Mouse (Mus musculus) lung, embryonic 14.5 days (tissue): Measurements from ENCODE around the gene Actg2. TPM values are rescaled to one million over a fixed set of nuclear protein-coding genes. Genes with fewer than 3 reads are reported as not detected.

Experiments
- ATAC-seq: fragments of 200-750 bp; cut with Nextera tagmentation; 2 replicates; pipeline ENCODE4 v1.8.0; 2017; ENCODE audit warnings: mild to moderate bottlenecking, moderate TSS enrichment, moderate library complexity; ENCODE audit not compliant: insufficient read depth
- DNase-seq: peaks from one replicate; pipeline ENCODE4 v3.0.0-alpha.2; 2015
- H3K27ac ChIP-seq: fragments of 300-500 bp; sonication (generic); 2 replicates; pipeline ENCODE4 v1.5.1; 2014; ENCODE audit warnings: low read depth, mild to moderate bottlenecking, moderate library complexity
- H3K27me3 ChIP-seq: fragments of 300-500 bp; sonication (generic); 2 replicates; pipeline ENCODE4 v1.6.1; 2014; ENCODE audit warnings: low read length, control low read depth; ENCODE audit not compliant: insufficient read depth
- H3K36me3 ChIP-seq: fragments of 300-500 bp; sonication (generic); 2 replicates; pipeline ENCODE4 v1.6.1; 2014; ENCODE audit warnings: control low read depth; ENCODE audit not compliant: insufficient read depth
- H3K4me1 ChIP-seq: fragments of 300-500 bp; sonication (generic); 2 replicates; pipeline ENCODE4 v1.6.1; 2014; ENCODE audit warnings: antibody characterized with exemption, control low read depth; ENCODE audit not compliant: insufficient read depth
- H3K4me2 ChIP-seq: fragments of 300-500 bp; sonication (generic); 2 replicates; pipeline ENCODE4 v1.6.1; 2014; ENCODE audit warnings: mild to moderate bottlenecking
- H3K4me3 ChIP-seq: fragments of 300-500 bp; sonication (generic); 2 replicates; pipeline ENCODE4 v1.5.1; 2014; ENCODE audit warnings: low read depth, low read length
- H3K9ac ChIP-seq: fragments of 300-500 bp; sonication (generic); 2 replicates; pipeline ENCODE4 v1.6.1; 2014
- H3K9me3 ChIP-seq: fragments of 300-500 bp; sonication (generic); 2 replicates; pipeline ENCODE4 v1.6.1; 2016; ENCODE audit warnings: low read depth, low read length, control low read depth
- CTCF ChIP-seq: IDR thresholded peaks from 2 replicates; pipeline ENCODE4 v1.5.1; 2016; ENCODE audit warnings: antibody characterized with exemption, low read depth
- WGBS: fragments of 180-500 bp; shearing (Covaris S2); extraction: QIAGEN DNeasy Blood & Tissue Kit; methylation state at CpG from one replicate; pipeline ENCODE4 v1.1.7; 2014; 5-methylcytosine and 5-hydroxymethylcytosine counted together
- polyA plus RNA-seq: library from polyadenylated mRNA; unstranded; fragments of >200 nt; fragmentation: Nextera tagmentation; extraction: Ambion mirVana; gene quantifications from 2 replicates; pipeline ENCODE4 v1.2.1, GENCODE M21; 2014

Gene Actg2
- polyA plus RNA-seq, 1 experiment from 2014 or later: 204 TPM

DNA sequence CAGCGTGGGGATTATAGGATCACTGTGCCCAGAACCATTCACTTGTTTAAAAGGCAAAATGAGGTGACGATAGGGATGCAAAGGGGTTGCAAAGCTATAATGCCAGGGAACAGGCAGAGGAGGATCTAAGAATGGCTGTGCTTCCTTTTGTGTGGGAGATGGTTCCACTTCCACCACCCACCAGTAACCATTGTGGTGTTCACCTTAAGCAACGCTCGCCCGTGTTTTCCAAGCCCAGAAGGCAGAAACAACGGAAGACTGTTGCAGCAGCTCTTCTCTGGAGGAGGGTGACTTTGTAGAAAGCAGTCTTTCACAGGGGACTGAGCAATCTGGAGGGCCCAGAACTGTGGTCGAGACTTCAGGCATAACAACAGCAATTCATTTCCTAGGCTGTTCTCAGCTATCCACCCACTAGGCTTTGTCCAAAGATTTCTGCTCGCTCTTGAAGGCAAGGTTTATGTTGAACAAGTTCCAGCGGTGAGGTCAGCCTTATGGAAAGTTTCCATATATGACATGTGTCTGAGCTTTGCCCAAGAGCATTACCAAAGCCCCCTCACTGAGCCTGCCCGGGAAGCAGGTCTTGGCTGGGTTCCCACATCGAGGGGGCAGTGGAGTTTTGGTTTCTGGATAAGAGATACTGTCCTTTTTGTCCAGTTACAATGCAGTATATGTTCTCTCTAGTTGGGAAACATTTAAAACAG is 5.8 kb upstream of the Actg2 start:
- peak; percentile 91 for DNase-seq
- no peak overlapping the region for H3K4me3 ChIP-seq
- whole genome bisulfite sequencing: 61% methylated on average over 11 of the region's 11 CpGs
- ATAC-seq: peak; percentile 79
- H3K9me3 ChIP-seq: no peaks in the 10 kb centered on the region
- no peaks in the 10 kb centered on the region for H3K27me3 ChIP-seq
- peaks cover 2% of the 10 kb centered on the region; the same call in 1 of the 2 replicates for H3K36me3 ChIP-seq
- peak overlapping the region; percentile 89 for H3K27ac ChIP-seq
- no peak overlapping the region for H3K4me2 ChIP-seq
- peaks cover 5% of the 10 kb centered on the region; the same call in 1 of the 2 replicates for H3K4me1 ChIP-seq
- H3K9ac ChIP-seq: no peak overlapping the region
- no peak for TF ChIP-seq CTCF

DNA sequence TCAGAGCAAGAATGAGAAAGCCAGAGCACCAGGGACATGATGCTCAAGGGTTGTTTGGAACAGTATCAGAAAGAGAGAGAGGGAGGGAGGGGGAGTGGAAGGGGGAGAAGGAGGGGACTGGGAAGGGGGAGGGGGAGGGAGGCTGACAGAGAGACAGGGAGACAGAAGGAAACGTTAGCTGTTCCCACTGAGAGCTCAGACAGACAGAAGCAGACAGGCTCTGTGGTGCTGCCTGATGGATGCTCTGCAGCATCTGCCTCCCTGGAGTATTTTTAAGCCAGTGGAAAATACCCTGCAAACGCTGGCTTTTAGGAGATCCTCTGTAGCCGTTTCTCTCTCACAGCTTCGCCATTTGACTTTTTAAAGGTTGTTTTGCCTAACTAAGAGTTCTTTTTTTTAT is 4.0 kb upstream of the Actg2 start:
- H3K4me3 ChIP-seq: no peak overlapping the region
- TF ChIP-seq CTCF: no peak
- H3K27ac ChIP-seq: peak overlapping the region; percentile 76
- no peaks in the 10 kb centered on the region for H3K36me3 ChIP-seq
- 31% methylated on average over 4 of the region's 4 CpGs for WGBS
- H3K4me2 ChIP-seq: no peak overlapping the region
- DNase-seq: peak; percentile 56
- H3K27me3 ChIP-seq: no peaks in the 10 kb centered on the region
- ATAC-seq: peak; percentile 57; the same call in 1 of the 2 replicates
- H3K4me1 ChIP-seq: peaks cover 5% of the 10 kb centered on the region; the same call in 1 of the 2 replicates
- no peaks in the 10 kb centered on the region for H3K9me3 ChIP-seq
- no peak overlapping the region for H3K9ac ChIP-seq

DNA sequence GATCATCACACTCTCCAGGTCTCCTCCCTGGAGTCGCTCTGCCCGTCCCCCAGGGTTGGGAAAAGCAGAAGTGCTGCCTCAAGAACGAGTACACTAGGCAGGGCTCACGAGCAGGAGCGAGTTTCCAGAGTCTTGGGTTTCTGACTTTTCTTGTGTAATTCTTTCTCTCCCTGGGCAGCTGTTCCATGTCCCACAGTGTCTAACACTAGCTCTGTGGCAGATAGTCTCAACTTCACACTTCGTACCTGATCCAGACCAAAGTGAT is 662 bp upstream of the Actg2 start:
- ATAC-seq (0 out of 2 replicates have a peak, but pooled peaks have one; percentile 31), DNase-seq (no peak)
- H3K27ac ChIP-seq: peak overlapping the region; percentile 78
- H3K4me1 ChIP-seq: peaks cover 3% of the 10 kb centered on the region; the same call in 1 of the 2 replicates
- no peak for TF ChIP-seq CTCF
- H3K4me2 ChIP-seq: no peak overlapping the region
- no peak overlapping the region for H3K9ac ChIP-seq
- H3K36me3 ChIP-seq: no peaks in the 10 kb centered on the region
- H3K27me3 ChIP-seq: no peaks in the 10 kb centered on the region
- H3K9me3 ChIP-seq: no peaks in the 10 kb centered on the region
- H3K4me3 ChIP-seq: no peak overlapping the region
- 40% methylated on average over 6 of the region's 6 CpGs for WGBS

DNA sequence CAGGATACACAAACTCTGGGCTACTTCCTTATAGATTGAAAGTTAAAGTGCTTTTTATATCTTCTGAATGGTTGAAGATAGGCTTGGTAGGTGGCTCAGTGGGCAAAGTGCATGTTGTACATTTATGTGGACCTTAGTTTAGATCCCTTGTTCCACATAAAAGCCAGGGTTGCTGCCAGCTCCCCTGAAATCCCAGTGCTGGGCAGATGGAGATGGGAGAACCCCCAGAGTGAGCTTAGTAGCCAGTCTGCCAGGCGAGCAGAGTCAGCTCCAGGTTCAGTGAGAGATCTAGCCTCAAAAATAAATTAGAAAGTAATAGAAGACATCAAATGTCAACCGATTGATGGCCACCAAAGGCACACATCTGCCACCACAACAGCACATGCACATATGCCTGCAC is 3.5 kb downstream of the Actg2 start:
- ATAC-seq (no peak), DNase-seq (no peak)
- H3K4me2 ChIP-seq: peak overlapping the region; percentile 42
- no peaks in the 10 kb centered on the region for H3K9me3 ChIP-seq
- no peak for TF ChIP-seq CTCF
- H3K4me1 ChIP-seq: no peaks in the 10 kb centered on the region
- no peak overlapping the region for H3K9ac ChIP-seq
- H3K36me3 ChIP-seq: no peaks in the 10 kb centered on the region
- WGBS: 80% methylated on average over 2 of the region's 2 CpGs
- no peak overlapping the region for H3K27ac ChIP-seq
- H3K4me3 ChIP-seq: no peak overlapping the region
- no peaks in the 10 kb centered on the region for H3K27me3 ChIP-seq

DNA sequence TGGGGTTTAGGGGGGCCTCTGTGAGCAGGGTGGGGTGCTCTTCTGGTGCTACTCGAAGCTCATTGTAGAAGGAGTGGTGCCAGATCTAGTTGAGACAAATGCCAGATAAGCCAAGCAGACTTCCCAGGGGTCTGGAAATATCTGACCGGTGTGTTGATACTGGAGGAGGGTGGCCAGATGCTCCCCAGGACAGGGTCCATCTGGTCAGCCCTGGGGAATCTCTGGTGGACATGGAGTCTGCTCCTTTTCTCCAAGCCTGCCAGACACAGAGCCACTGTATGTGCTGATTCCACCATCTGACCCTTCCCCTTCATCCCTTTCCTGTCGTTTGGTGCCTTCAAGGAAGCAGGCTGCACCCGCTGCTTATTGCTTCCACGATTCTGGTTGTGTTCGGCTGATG is 12.9 kb downstream of the Actg2 start:
- WGBS: 25% methylated on average over 6 of the region's 6 CpGs
- Histone ChIP-seq H3K9ac (no peak overlapping the region), H3K4me2 (no peak overlapping the region), H3K27ac (no peak overlapping the region), H3K27me3 (no peaks in the 10 kb centered on the region), H3K4me1 (no peaks in the 10 kb centered on the region), H3K9me3 (no peaks in the 10 kb centered on the region), H3K4me3 (no peak overlapping the region), H3K36me3 (no peaks in the 10 kb centered on the region)
- DNase-seq (no peak), ATAC-seq (no peak)
- TF ChIP-seq CTCF: no peak

DNA sequence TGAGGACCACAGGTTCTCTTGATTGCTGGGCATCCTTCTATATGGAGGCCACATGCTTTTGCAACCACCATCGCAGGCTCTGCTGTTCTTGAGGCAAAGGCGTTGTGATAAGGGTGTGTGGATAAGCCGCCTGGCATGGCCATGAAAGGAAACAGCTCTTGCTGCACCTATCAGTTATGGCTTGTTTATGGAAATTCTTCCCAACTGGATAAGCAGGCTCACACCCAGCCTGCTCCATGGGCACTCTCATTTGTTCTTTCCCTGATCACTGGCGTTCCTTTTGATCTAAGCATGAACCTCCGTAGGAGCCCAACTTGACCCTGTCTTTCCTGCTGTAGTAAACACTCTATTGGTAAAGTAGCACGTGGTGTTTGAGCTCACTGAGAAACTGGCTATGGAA is 14.3 kb downstream of the Actg2 start:
- Histone ChIP-seq H3K4me2 (no peak overlapping the region), H3K27ac (no peak overlapping the region), H3K9me3 (no peaks in the 10 kb centered on the region), H3K4me3 (no peak overlapping the region), H3K27me3 (no peaks in the 10 kb centered on the region), H3K4me1 (no peaks in the 10 kb centered on the region), H3K9ac (no peak overlapping the region), H3K36me3 (no peaks in the 10 kb centered on the region)
- no peak for DNase-seq
- TF ChIP-seq CTCF: no peak
- ATAC-seq: no peak
- 47% methylated on average over 6 of the region's 6 CpGs for WGBS

DNA sequence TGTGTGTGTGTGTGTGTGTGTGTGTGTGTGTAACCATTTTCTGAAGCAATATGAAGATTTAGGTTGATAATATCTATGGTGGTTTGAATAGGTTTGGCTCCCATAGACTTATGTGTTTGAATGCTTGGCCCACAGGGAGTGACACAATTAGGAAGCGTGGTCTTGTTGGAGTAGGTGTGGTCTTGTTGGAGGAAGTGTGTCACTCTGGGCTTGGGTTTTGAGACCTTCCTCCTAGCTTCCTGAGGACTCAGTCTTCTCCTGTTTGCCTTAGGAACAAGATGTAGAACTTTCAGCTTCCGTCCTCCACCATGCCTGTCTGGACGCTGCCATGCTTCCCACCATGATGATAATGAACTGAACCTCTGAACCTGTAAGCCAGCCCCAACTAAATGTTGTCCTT is 17.4 kb downstream of the Actg2 start:
- no peak for TF ChIP-seq CTCF
- ATAC-seq (no peak), DNase-seq (no peak)
- no peak overlapping the region for H3K9ac ChIP-seq
- no peak overlapping the region for H3K4me3 ChIP-seq
- no peaks in the 10 kb centered on the region for H3K27me3 ChIP-seq
- no peaks in the 10 kb centered on the region for H3K9me3 ChIP-seq
- no peaks in the 10 kb centered on the region for H3K36me3 ChIP-seq
- H3K27ac ChIP-seq: no peak overlapping the region
- H3K4me1 ChIP-seq: no peaks in the 10 kb centered on the region
- WGBS: 80% methylated on average over 3 of the region's 3 CpGs
- H3K4me2 ChIP-seq: no peak overlapping the region
